Mouse (Mus musculus) gastrocnemius, postnatal 14 days (tissue): ENCODE data around the gene Gm49321. TPM values are rescaled to one million over a fixed set of nuclear protein-coding genes. Genes with fewer than 3 reads are reported as not detected.

Source experiments
- DNase-seq: peaks from one replicate; pipeline ENCODE4 v3.0.0; 2021; ENCODE audit warnings: mixed read lengths
- intact Hi-C: fragments of 180-260 bp; cut with DNase I; formaldehyde crosslinking; loops from one replicate; pipeline ENCODE4 v1.15.1; 2025; ENCODE audit warnings: low total_unique reads
- total RNA-seq, 2 experiments: library from RNA; stranded (reverse); gene quantifications; 2 replicates each; pipeline ENCODE4 v1.2.3; 2021

Gene Gm49321
- total RNA-seq, 2 experiments from 2014 or later, result 1.3 to 2.5 TPM

- intact Hi-C loops, result no loop called here
- no peak for DNase-seq
Measured at GRCm38 (mm10) chr12:73934528-73934927, 2.9 kb upstream of the Gm49321 start.

DNA sequence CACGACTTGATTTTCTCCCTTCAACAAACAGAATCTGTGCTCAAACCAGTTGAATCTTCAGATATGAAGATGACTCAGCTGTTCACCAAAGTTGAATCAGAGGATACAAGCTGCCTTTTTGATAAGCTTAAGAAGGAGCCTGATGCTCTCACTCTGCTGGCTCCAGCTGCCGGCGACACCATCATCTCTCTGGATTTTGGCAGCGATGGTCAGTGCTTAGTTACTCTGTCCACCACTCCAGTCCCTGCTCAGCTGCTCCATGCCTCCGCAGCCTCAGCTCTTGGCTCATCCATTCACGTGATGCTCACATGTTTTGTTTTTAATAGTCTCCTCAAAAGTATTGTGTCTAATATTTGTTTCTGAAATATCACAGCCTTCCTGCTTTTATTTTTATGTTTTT is 2.1 kb downstream of the Gm49321 start:
- intact Hi-C loops, result no loop called here
- peak; percentile 15 for DNase-seq

GRCm38 (mm10) chr12:73948415-73948814 is 11.0 kb downstream of the Gm49321 start:
- DNase-seq, result no peak
- intact Hi-C loops, result no loop called here

DNA sequence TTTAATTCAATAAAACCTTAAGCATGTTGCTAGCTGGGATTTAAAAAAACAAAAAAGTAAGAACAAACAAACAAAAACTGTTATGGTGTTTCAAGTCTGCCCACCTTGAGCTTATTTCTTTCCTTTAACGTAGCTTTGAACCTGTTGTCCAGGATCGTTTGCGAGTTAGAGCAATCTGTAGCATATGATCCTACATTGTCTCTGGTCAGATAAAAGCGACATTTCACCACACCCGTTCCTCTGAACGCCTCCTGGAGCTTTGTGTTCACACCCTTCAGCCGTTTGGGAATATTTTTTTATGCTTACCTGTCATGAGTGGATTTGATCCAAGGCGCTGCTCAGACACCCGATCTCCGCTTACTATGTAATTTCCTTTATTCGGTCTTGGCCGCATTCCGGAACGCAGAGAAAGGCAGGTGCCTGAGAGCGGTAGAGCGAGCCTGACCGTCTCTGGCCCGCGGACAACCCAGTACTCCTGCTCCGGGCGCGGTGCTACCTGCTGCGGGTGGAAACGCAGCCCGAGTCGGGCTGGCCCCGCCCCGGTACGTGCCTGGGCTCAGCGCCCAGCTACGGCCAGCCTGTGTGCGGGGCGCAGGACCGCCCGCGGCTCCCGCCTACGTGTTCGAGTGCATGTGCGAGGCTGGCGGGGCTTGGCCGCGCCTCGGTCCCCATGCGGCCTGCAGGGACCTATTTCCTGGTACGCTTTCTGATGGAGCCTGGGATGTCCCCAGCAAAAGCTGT is 12.0 kb downstream of the Gm49321 start:
- peak; percentile 24 for DNase-seq
- intact Hi-C loops, result no loop called here

GRCm38 (mm10) chr12:73952879-73953278 is 15.4 kb downstream of the Gm49321 start:
- intact Hi-C loops, result no loop called here
- peak; percentile 8 for DNase-seq

DNA sequence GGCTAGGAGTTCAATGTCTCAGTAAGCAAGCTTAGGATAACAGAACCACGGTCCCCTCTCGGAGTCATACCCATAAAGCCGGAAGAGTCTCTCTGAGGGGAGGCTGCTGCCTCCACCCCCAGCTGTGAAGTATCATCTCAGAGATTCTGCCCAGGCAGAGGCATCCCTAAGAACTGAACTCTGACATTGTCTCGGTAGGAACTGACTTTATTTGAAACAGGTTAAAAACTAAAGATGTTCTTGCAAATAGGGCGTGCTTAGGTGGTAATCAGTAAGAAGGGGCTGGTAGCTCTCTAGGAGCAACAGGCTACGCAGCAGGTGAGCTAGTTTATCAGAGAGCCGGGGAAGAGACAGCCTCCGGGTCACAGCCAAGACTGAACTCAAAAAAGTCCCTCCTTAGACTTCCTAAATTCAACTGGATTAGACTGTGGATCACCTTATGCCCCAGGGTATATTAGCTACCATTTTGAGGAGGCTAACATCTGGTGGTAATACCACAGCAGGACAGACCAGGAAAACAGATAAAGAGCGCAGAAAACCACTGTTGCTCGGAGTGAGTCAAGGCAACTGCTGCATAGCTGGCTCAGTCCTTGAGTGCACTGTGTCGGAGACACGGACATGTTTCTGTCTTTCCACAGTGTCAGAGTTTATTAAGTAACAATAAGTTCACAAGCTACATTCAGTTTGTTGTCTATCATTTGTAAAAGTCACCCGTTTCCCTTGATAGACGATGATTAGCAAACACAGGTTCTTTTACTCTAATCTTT is 16.1 kb downstream of the Gm49321 start:
- no peak for DNase-seq
- intact Hi-C loops, result no loop called here

GRCm38 (mm10) chr12:73954785-73955184 is 17.3 kb downstream of the Gm49321 start:
- intact Hi-C loops, result no loop called here
- DNase-seq, result no peak

GRCm38 (mm10) chr12:73957676-73958075 is 20.2 kb downstream of the Gm49321 start:
- intact Hi-C loops, result no loop called here
- no peak for DNase-seq

- intact Hi-C loops, result no loop called here
- DNase-seq, result no peak
Measured at GRCm38 (mm10) chr12:73958830-73959229, 21.4 kb downstream of the Gm49321 start.

GRCm38 (mm10) chr12:73964291-73965281 is 27.1 kb downstream of the Gm49321 start, which contains the start of gene Snapc1:
Gene Snapc1 (plus strand): TSS chr12:73964481.
- intact Hi-C loops, result no loop called here
- DNase-seq, result peak; percentile 94

- no peak for DNase-seq
- intact Hi-C loops, result no loop called here
Measured at GRCm38 (mm10) chr12:73969142-73969541, 31.7 kb downstream of the Gm49321 start.

DNA sequence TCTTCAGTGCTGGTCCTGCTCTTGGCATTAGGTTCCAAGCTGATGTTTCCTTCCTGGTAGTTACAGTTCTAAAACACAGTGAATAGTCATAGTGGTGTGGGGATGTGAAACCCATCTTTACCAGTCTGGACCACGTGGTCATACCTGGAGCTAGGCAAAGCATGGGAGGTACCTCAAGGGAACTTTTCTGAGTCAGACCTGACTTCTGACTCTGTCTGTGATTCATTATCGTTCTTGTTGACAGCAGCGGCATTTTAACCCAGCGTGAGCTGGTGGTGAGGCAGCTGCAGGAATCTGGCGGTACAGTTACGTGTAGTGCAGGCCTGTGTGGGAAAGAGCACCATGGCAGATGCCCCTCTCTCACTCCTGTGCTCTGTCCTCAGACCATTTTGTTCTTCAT is 37.1 kb downstream of the Gm49321 start:
- intact Hi-C loops, result no loop called here
- no peak for DNase-seq

DNA sequence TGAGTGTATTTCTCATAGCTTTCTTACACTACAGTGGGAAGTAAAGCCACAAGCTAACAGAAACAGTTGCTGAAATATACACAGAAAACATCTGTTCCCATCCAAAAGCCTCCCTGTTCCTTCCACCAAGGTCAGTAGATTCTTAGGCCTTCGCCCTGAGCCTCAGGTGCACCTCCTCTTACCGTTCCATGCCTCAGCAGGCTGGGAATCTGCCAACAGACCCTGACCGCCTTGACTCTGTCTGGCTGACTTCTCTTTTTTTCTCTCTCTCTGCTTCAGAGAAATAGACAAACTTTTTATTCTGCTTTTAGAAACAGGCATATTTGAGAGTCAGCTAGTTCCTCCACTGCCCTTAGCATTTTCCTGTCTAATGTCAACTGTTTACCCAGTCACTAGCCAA is 40.7 kb downstream of the Gm49321 start:
- intact Hi-C loops, result no loop called here

DNA sequence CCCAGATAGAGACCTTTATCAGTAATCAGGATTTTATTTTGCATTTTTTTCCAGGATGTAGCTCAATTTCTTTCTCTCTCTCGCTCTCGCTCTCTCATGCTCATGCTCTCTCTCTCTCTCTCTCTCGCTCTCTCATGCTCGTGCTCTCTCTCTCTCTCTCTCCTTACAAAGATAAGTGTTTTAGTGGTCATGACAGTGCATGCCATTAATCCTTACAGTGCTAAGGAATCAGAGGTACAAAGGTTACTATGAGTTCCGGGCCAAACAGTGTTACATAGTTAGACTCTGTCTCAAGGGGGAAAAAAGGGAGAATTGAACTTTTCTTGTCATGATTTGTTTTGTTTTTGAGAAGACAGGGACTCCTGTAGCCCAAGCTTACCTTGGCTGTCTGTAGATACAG is 42.2 kb downstream of the Gm49321 start:
- intact Hi-C loops, result no loop called here
- DNase-seq, result no peak

More for the DNA sequence above, 40.7 kb downstream of the Gm49321 start:
- DNase-seq, result no peak

- intact Hi-C loops, result no loop called here
- peak; percentile 67 for DNase-seq
Measured at GRCm38 (mm10) chr12:73982533-73982932, 45.1 kb downstream of the Gm49321 start.

- DNase-seq, result no peak
- intact Hi-C loops, result no loop called here
Measured at GRCm38 (mm10) chr12:73986299-73986698, 48.8 kb downstream of the Gm49321 start.

- no peak for DNase-seq
- intact Hi-C loops, result no loop called here
Measured at GRCm38 (mm10) chr12:73988393-73989008, 51.0 kb downstream of the Gm49321 start.

DNA sequence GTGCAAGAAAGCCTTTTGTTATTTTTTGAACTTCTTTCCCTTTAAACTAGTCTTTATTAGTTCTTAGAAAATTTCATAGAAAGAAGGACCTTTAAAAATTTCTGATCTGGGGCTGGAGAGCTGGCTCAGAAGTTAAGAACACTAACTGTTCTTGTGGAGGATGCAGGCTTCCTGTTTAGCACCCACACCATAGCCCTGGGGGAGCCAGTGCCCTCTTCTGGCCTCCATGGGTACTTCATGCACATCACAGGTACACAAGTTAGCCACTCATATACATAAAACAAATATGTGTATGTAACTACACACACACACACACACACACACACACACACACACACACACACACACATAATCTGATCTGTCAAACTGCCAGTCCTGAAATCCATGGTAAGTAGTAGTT is 52.1 kb downstream of the Gm49321 start:
- peak; percentile 24 for DNase-seq
- intact Hi-C loops, result no loop called here

GRCm38 (mm10) chr12:73996906-73997296 is 59.4 kb downstream of the Gm49321 start:
- intact Hi-C loops, result no loop called here
- DNase-seq, result no peak
